Mouse (Mus musculus) gastrocnemius, adult 2 months (tissue): ENCODE data around the gene Zbtb20. TPM values are rescaled to one million over a fixed set of nuclear protein-coding genes. Genes with fewer than 3 reads are reported as not detected.

ENCODE experiments used
- DNase-seq: peaks from one replicate; pipeline ENCODE4 v3.0.0; 2022
- H3K27ac ChIP-seq: fragments of 200-600 bp; 2 replicates; pipeline ENCODE4 v1.8.1; 2022; ENCODE audit warnings: mild to moderate bottlenecking
- H3K4me3 ChIP-seq: fragments of 200-600 bp; 2 replicates; pipeline ENCODE4 v1.8.1; 2022; ENCODE audit warnings: mild to moderate bottlenecking, moderate library complexity
- CTCF ChIP-seq: fragments of 200-600 bp; IDR thresholded peaks from 2 replicates; pipeline ENCODE4 v1.8.1; 2022; ENCODE audit warnings: antibody characterized with exemption, mild to moderate bottlenecking, moderate library complexity
- intact Hi-C: fragments of 180-260 bp; cut with DNase I; formaldehyde crosslinking; loops from one replicate; pipeline ENCODE4 v1.15.1; 2025
- total RNA-seq, 2 experiments: library from RNA; stranded (reverse); gene quantifications; 2 replicates each; pipeline ENCODE4 v1.2.3; 2021

Gene Zbtb20
- total RNA-seq, 2 experiments from 2014 or later: 87.2 to 104 TPM

- intact Hi-C loops: no loop called here
- Histone ChIP-seq H3K4me3 (no peak overlapping the region), H3K27ac (peak overlapping the region; percentile 78)
- no peak for DNase-seq
- TF ChIP-seq CTCF: no peak
Observed at GRCm38 (mm10) chr16:43394013-43394568, 518.4 kb downstream of the Zbtb20 start.

GRCm38 (mm10) chr16:43394760-43395159, 519.1 kb downstream of the Zbtb20 start:
- peak; percentile 50 for TF ChIP-seq CTCF
- Histone ChIP-seq H3K27ac (peak overlapping the region; percentile 78), H3K4me3 (no peak overlapping the region)
- intact Hi-C loops: loop anchor here (5.0 kb wide), 1 partner anchor 38 kb away; no protein-coding TSS in a partner anchor
- DNase-seq: peak; percentile 35

- H3K27ac ChIP-seq: peak overlapping the region; percentile 66
- no peak for DNase-seq
- intact Hi-C loops: loop anchor here (5.0 kb wide), 1 partner anchor 35 kb away; no protein-coding TSS in a partner anchor
- H3K4me3 ChIP-seq: no peak overlapping the region; the same call in 1 of the 2 replicates
- no peak for TF ChIP-seq CTCF
Observed at GRCm38 (mm10) chr16:43396849-43397628, 521.4 kb downstream of the Zbtb20 start.

- H3K4me3 ChIP-seq: no peak overlapping the region
- H3K27ac ChIP-seq: peak overlapping the region; percentile 66
- no peak for TF ChIP-seq CTCF
- DNase-seq: no peak
- intact Hi-C loops: loop anchor here (5.0 kb wide), 1 partner anchor 35 kb away; no protein-coding TSS in a partner anchor
Observed at GRCm38 (mm10) chr16:43397629-43398323, 522.1 kb downstream of the Zbtb20 start.

GRCm38 (mm10) chr16:43399428-43399827, 523.7 kb downstream of the Zbtb20 start:
- intact Hi-C loops: loop anchor here (5.0 kb wide), 1 partner anchor 33 kb away; no protein-coding TSS in a partner anchor
- no peak for TF ChIP-seq CTCF
- Histone ChIP-seq H3K4me3 (no peak overlapping the region), H3K27ac (no peak overlapping the region)
- DNase-seq: no peak

GRCm38 (mm10) chr16:43400046-43400445, 524.4 kb downstream of the Zbtb20 start:
- intact Hi-C loops: no loop called here

GRCm38 (mm10) chr16:43400949-43401348, 525.3 kb downstream of the Zbtb20 start:
- H3K4me3 ChIP-seq: no peak overlapping the region
- TF ChIP-seq CTCF: no peak
- intact Hi-C loops: no loop called here
- DNase-seq: no peak
- no peak overlapping the region for H3K27ac ChIP-seq

More at GRCm38 (mm10) chr16:43400046-43400445, 524.4 kb downstream of the Zbtb20 start:
- H3K27ac ChIP-seq: no peak overlapping the region
- DNase-seq: no peak
- no peak overlapping the region for H3K4me3 ChIP-seq
- no peak for TF ChIP-seq CTCF

- DNase-seq: no peak
- H3K4me3 ChIP-seq: no peak overlapping the region
- peak overlapping the region; percentile 39 for H3K27ac ChIP-seq
- intact Hi-C loops: no loop called here
- no peak for TF ChIP-seq CTCF
Observed at GRCm38 (mm10) chr16:43402888-43403287, 527.2 kb downstream of the Zbtb20 start.

- Histone ChIP-seq H3K27ac (no peak overlapping the region; the same call in 1 of the 2 replicates), H3K4me3 (no peak overlapping the region)
- no peak for TF ChIP-seq CTCF
- intact Hi-C loops: no loop called here
- no peak for DNase-seq
Observed at GRCm38 (mm10) chr16:43405089-43405488, 529.4 kb downstream of the Zbtb20 start.

GRCm38 (mm10) chr16:43407594-43408142, 532.0 kb downstream of the Zbtb20 start:
- Histone ChIP-seq H3K4me3 (no peak overlapping the region), H3K27ac (peak overlapping the region; percentile 54)
- TF ChIP-seq CTCF: no peak
- no peak for DNase-seq
- intact Hi-C loops: no loop called here

- no peak for DNase-seq
- intact Hi-C loops: no loop called here
- H3K4me3 ChIP-seq: no peak overlapping the region
- TF ChIP-seq CTCF: no peak
- peak overlapping the region; percentile 76 for H3K27ac ChIP-seq
Observed at GRCm38 (mm10) chr16:43408622-43409021, 532.9 kb downstream of the Zbtb20 start.

- intact Hi-C loops: no loop called here
- Histone ChIP-seq H3K27ac (peak overlapping the region; percentile 76), H3K4me3 (no peak overlapping the region)
- DNase-seq: no peak
- no peak for TF ChIP-seq CTCF
Observed at GRCm38 (mm10) chr16:43409108-43409909, 533.6 kb downstream of the Zbtb20 start.
